Mouse (Mus musculus) limb, embryonic 11.5 days (tissue): ENCODE measurements around the gene Scgb1b19. TPM values are rescaled to one million over a fixed set of nuclear protein-coding genes. Genes with fewer than 3 reads are reported as not detected.
"Not testable (repeated sequence)": the region's sequence is repeated elsewhere in the genome, so short reads cannot be mapped to it uniquely, and the experiment has no call there.

Source experiments
- ATAC-seq: fragments of 200-750 bp; cut with Nextera tagmentation; 2 replicates; pipeline ENCODE4 v1.8.0; 2017; ENCODE audit warnings: low read depth; ENCODE audit not compliant: insufficient number of reproducible peaks, low FRiP score, low TSS enrichment
- DNase-seq: peaks from one replicate; pipeline ENCODE4 v3.0.0-alpha.2; 2015; ENCODE audit warnings: low spot score
- H3K27ac ChIP-seq: fragments of 300-500 bp; sonication (generic); replicated peaks from 2 replicates; pipeline ENCODE4 v1.5.1; 2014; ENCODE audit warnings: low read depth, mild to moderate bottlenecking, low read length
- H3K27me3 ChIP-seq: fragments of 300-500 bp; sonication (generic); 2 replicates; pipeline ENCODE4 v1.6.1; 2014; ENCODE audit warnings: mild to moderate bottlenecking, low read length, mixed read lengths; ENCODE audit not compliant: control insufficient read depth, insufficient read depth
- H3K36me3 ChIP-seq: fragments of 300-500 bp; sonication (generic); 2 replicates; pipeline ENCODE4 v1.6.1; 2014; ENCODE audit warnings: mild to moderate bottlenecking, low read length, moderate library complexity, mixed read lengths; ENCODE audit not compliant: control insufficient read depth, insufficient read depth
- H3K4me1 ChIP-seq: fragments of 300-500 bp; sonication (generic); 2 replicates; pipeline ENCODE4 v1.6.1; 2014; ENCODE audit warnings: low read length, mixed read lengths; ENCODE audit not compliant: control insufficient read depth, insufficient read depth
- H3K4me2 ChIP-seq: fragments of 300-500 bp; sonication (generic); 2 replicates; pipeline ENCODE4 v1.6.1; 2014; ENCODE audit warnings: low read depth, mild to moderate bottlenecking, moderate library complexity; ENCODE audit not compliant: severe bottlenecking
- H3K4me3 ChIP-seq: fragments of 300-500 bp; sonication (generic); 2 replicates; pipeline ENCODE4 v1.5.1; 2014; ENCODE audit warnings: low read depth, low read length
- H3K9ac ChIP-seq: fragments of 300-500 bp; sonication (generic); 2 replicates; pipeline ENCODE4 v1.6.1; 2014; ENCODE audit warnings: mild to moderate bottlenecking, low read length
- H3K9me3 ChIP-seq: fragments of 300-500 bp; sonication (generic); 2 replicates; pipeline ENCODE4 v1.6.1; 2016; ENCODE audit warnings: low read length; ENCODE audit not compliant: control insufficient read depth
- WGBS: fragments of 180-500 bp; shearing (Covaris S2); extraction: QIAGEN DNeasy Blood & Tissue Kit; methylation state at CpG from one replicate; pipeline ENCODE4 v1.1.7; 2014; 5-methylcytosine and 5-hydroxymethylcytosine counted together
- polyA plus RNA-seq: library from polyadenylated mRNA; unstranded; fragments of >200 nt; fragmentation: Nextera tagmentation; extraction: Ambion mirVana; gene quantifications from 2 replicates; pipeline ENCODE4 v1.2.1, GENCODE M21; 2014

Scgb1b19 gene
- polyA plus RNA-seq = not detected in 2 replicates

DNA sequence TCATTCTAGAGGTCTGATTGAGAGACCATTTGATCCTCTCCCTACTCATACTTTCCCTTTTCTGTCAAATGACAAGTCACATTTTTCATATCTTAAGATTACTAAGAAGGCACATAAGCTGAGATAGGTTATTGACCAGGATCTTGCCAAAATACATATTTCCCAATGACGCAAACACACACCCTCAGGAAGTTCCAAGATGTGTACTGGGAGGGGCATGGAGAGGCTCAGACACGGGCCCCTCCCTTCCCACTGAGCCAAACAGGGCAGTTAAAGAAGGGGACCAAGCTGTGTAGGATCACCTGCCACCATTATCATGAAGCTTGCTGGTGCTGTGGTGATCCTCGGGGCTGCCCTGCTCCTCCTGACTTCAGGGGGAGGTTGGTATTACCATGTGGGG, at the start of gene Scgb1b19:
Gene Scgb1b19, plus strand, starts transcription at position 301 of the 400 bp plus-strand sequence.
- not testable (repeated sequence) for DNase-seq, H3K4me2 ChIP-seq, H3K27ac ChIP-seq, H3K36me3 ChIP-seq, H3K4me1 ChIP-seq, H3K27me3 ChIP-seq, H3K4me3 ChIP-seq, ATAC-seq, H3K9ac ChIP-seq, H3K9me3 ChIP-seq
- WGBS = 83% methylated on average over 1 of the region's 3 CpGs

DNA sequence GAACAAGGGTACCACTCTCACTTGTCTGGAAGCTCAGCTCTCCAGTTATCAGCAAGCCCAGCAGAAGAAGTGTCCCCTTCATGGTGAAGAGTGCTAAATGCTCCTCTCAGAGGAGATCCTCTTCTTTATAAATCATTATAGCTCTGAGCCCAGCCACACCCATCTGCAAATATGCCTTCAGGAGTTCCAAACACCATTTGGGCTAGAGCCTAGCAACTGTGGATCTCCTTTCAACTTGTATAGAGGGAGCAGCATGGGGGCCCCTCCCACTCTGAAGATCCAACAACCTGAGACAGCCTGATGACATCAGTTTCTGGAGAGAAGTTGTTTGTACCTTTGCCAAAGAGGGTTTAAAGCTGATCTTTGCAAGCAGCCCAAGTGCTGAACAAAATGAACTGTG, 6.9 kb upstream of the Scgb1b19 start, which contains the start of gene Scgb2b19:
Gene Scgb2b19, minus strand, starts transcription at position 101 of the 400 bp plus-strand sequence.
- not testable (repeated sequence) for H3K27ac ChIP-seq, ATAC-seq, H3K9me3 ChIP-seq, H3K9ac ChIP-seq, H3K4me3 ChIP-seq, H3K4me2 ChIP-seq, H3K27me3 ChIP-seq, H3K36me3 ChIP-seq, DNase-seq, H3K4me1 ChIP-seq

Other genes with a start within 250 kb of the Scgb1b19 start
- gene Scgb2b17, start 230.7 kb upstream of the Scgb1b19 start, polyA plus RNA-seq = not detected in 2 replicates
- not detected in 2 replicates for gene Scgb1b17, start 223.8 kb upstream of the Scgb1b19 start, polyA plus RNA-seq
- not detected in 2 replicates for gene Scgb2b18, start 113.4 kb upstream of the Scgb1b19 start, polyA plus RNA-seq
- gene Scgb1b18, start 101.7 kb upstream of the Scgb1b19 start, polyA plus RNA-seq = not detected in 2 replicates
- not detected in 2 replicates for gene Scgb2b19, start 7.0 kb upstream of the Scgb1b19 start, polyA plus RNA-seq
- not detected in 2 replicates for gene Scgb2b20, start 79.0 kb downstream of the Scgb1b19 start, polyA plus RNA-seq
- not detected in 2 replicates for gene Scgb1b20, start 85.9 kb downstream of the Scgb1b19 start, polyA plus RNA-seq
- gene Scgb2b21, start 233.2 kb downstream of the Scgb1b19 start, polyA plus RNA-seq = not detected in 2 replicates